Mouse (Mus musculus): ENCODE measurements around the gene H2-DMb2.

- no peak for TF ChIP-seq CTCF (IDR thresholded peaks at IDR 0.05; ENCODE audit: low read depth)
- no peak for TF ChIP-seq EP300 (IDR thresholded peaks at IDR 0.05; ENCODE audit: low read depth)
These were observed 4.5 kb upstream of the H2-DMb2 start for GRCm38 (mm10) chr17:34138655-34139054.

Measured in liver, postnatal 0 days (tissue).